Mouse (Mus musculus) retina, postnatal 7 days (tissue): ENCODE data around the gene A930002H24Rik.
"Not testable (repeated sequence)": the region's sequence is repeated elsewhere in the genome, so short reads cannot be mapped to it uniquely, and the experiment has no call there.

Experiments
- DNase-seq: peaks from one replicate; pipeline ENCODE4 v3.0.0-alpha.2; 2012; ENCODE audit warnings: low read depth, low spot score

A930002H24Rik gene

GRCm38 (mm10) chr17:63863647-63864149 is at the start of gene A930002H24Rik:
TSS of gene A930002H24Rik (minus strand) at chr17:63863791.
- peak; percentile 96 for DNase-seq

GRCm38 (mm10) chr17:63909297-63909696 is 45.7 kb upstream of the A930002H24Rik start:
- no peak for DNase-seq

DNA sequence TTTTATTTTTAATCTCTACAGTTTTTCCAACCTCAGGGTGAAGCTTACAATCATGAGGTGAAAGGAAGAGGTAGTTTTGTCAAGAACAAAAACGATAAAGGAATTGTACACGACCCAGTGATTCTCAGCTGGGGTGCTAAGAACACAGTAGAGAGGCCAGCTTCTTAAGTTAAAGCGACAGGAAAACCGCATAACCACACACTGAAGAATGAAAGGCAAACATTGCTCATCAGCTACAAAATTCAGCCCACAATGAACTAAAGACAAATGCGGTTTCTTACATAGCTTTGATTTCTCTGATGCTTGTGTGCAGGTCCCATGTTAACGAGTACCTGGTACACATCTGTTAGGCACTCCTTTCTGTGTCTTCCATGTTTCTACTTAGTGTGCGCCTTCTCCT is 33.5 kb upstream of the A930002H24Rik start:
- DNase-seq: no peak

GRCm38 (mm10) chr17:63895829-63896228 is 32.2 kb upstream of the A930002H24Rik start:
- no peak for DNase-seq

- no peak for DNase-seq
Observed at GRCm38 (mm10) chr17:63890611-63891010, 27.0 kb upstream of the A930002H24Rik start.

- no peak for DNase-seq
Observed at GRCm38 (mm10) chr17:63886988-63887387, 23.4 kb upstream of the A930002H24Rik start.

GRCm38 (mm10) chr17:63880009-63880408 is 16.4 kb upstream of the A930002H24Rik start:
- no peak for DNase-seq

- no peak for DNase-seq
Observed at GRCm38 (mm10) chr17:63878889-63879288, 15.3 kb upstream of the A930002H24Rik start.

DNA sequence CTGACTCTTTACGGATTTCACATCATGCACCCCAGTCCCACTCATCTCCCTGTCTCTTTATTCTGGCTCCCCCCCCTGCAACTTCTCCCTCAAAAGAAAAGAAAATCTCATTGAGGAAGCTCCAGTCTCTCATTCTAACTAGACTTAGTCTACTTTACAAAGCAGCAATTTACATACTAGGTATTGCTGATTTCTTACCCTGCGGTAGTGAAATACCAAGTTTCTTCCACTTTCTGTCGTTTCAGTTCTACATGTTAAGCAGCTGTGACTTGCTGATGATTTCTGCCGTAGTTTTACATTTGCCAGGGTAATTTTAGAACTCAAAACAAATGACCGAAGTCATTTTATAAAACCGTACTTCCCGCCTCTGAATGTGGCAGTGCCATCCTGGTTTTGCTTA is 8.2 kb upstream of the A930002H24Rik start:
- DNase-seq: no peak

GRCm38 (mm10) chr17:63864171-63864571 is 580 bp upstream of the A930002H24Rik start:
- peak; percentile 42 for DNase-seq

DNA sequence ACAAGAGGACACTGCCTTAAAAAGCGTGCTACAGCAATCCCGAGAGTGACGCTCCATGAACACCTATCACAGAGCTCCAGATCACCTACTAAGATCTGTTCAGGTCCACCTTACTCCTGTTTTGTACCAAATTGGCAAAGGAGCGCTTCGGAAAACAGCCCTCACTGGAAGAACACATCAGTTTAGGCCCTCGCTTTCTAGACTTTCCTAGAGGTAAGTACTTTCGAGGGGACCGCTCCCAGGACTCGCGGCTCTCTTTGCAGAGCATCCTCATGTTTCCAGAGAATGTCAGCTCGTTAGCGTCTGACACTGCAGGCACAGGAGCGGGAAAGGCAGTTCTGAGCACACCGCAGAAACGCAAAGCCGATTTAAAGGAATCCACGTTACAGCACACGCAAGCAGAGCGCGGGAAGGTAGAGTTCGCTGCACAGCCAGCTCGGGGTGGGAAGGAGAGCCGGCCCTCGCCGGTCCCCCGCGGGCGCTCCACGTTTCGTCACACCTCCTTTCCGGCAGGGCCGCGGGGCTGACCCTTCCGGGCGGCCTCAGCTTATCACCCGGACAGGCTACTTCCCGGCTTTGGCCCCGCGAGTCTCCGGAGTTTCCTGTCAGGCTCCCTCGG is 470 bp downstream of the A930002H24Rik start, which contains the start of gene Fer:
TSS of gene Fer (plus strand) at position 51 of the 619 bp plus-strand sequence.
- no peak for DNase-seq

- no peak for DNase-seq
Observed at GRCm38 (mm10) chr17:63862399-63862798, 1.2 kb downstream of the A930002H24Rik start.

DNA sequence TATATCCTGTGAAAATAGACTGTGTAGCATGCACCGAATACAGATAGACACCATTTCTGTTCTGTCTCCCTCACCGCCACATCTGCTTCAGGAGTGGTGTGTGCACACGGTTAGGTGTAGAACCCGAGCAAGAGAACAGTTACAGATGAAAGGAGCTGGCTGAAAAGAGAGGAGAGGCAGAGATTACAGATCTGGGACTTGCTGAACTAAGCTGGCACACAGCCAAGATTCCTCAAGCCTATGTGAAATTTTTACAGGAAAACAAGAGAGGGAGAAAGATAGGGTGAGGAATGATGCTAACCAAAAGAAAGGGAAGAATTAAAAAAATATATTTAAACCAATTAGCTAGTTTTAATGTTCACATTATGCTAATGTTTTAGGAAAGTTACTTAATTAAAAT is 2.6 kb downstream of the A930002H24Rik start:
- DNase-seq: no peak

DNA sequence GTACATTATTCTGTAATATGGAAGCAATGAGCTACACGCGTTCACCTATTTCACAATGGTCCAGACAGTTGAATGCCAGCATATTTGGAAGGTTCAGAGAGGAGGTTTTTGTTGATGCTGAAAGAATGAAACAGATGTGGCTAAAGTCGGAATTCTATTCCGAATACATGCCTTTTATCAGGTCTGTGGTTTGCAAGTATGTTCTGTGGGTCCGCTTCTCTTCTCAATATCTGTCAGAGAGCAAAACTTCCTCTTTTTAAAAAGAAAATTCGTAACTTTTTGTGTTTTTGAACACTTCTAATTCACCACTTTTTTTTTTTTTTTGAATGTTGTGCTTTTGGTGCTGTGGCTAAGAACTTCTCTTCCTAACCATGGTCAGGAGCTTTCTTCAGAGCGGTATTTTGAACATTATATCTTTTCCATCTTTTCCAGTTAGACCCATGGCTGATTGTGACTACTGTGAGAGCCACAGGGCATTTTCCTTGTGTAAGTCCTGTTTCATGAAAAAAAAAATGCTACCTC is 6.5 kb downstream of the A930002H24Rik start:
- DNase-seq: no peak

GRCm38 (mm10) chr17:63850016-63850415 is 13.6 kb downstream of the A930002H24Rik start:
- no peak for DNase-seq

DNA sequence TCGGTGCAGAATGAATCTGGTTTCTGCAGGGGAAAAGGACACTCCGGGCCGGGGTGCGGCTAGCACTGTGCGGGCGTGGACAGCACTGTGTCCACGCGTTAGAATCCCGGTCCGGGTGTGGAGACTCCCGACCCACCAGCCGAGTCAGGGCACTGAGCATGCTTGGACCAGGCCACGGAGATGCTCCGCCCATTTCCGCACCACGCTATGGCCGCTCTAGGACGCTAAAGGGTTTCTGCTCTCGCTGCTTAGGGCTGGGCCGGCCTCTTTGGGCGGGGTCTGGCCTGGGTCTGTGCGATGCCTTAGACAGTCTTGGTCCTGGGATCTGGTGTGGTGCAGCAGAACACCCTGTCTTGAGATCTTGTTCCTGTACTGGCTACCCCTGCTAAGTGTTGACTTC is 14.0 kb downstream of the A930002H24Rik start:
- peak; percentile 59 for DNase-seq

DNA sequence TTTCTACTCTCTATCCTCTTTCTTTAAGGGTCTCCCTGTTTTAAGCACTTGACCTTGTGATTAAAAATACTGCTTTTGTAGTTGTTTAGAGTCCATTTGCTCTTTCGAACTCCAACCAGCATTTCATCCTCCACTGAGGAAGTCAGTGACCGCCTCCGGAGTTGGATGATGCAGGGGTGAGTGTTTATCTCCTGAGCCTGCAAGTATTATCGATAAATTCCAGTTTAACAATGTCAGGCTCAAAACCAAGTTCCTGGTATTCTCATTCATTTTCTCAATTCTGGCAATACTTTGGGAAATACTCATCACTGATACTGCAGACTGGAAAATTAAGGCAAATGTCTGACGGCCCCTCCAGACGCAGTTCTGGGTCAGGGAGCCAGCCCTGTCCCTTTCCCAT is 14.4 kb downstream of the A930002H24Rik start:
- DNase-seq: no peak

DNA sequence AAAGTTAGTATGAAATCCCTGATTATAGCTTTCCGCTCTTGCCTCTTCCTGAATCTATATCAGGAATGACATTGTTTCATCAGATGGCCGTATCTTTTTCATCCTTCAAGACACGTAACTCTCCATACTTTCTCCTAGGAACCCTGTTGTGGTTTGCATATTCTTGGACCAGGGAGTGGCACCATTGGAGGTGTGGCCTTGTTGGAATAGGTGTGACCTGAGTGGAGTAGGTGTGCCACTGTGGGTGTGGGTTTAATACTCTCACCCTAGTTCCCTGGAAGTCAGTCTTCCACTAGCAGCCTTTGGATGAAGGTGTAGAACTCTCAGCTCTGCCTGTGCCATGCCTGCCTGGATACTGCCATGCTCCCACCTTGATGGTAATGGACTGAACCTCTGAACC is 17.8 kb downstream of the A930002H24Rik start:
- not testable (repeated sequence) for DNase-seq

DNA sequence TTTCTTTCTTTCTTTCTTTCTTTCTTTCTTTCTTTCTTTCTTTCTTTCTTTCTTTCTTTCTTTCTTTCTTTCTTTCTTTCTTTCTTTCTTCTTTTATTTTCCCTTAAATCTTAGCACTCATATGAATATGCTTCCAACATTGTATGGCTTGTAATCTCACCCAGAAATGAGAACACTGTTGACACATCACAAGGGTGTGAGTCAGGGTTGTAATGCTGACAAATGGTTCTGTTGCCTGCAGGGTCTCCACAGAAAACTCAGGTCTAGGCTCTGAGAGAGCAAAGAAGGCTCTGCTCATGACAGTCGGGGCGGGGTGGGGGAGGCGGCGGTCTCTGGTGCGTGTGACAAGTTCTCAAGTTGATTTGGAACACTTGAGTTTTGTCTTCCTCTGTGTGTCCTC is 18.7 kb downstream of the A930002H24Rik start:
- no peak for DNase-seq

DNA sequence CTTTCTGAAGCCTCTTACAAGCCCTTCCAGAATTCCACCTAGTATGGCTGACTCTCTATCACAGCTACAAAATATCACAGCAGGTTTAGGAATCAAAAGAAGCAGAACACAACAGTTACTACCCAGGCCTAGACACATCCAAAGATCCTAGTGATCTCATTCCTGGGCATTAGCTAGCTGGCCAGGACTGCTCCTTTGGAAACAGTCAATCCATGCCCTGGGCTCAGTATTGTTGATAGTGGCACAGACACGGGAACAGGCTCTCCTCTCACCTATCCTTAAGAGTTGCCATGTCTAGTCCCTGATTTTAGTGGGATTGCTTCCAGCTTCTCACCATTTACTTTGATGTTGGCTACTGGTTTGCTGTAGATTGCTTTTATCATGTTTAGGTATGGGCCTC is 21.4 kb downstream of the A930002H24Rik start:
- no peak for DNase-seq

DNA sequence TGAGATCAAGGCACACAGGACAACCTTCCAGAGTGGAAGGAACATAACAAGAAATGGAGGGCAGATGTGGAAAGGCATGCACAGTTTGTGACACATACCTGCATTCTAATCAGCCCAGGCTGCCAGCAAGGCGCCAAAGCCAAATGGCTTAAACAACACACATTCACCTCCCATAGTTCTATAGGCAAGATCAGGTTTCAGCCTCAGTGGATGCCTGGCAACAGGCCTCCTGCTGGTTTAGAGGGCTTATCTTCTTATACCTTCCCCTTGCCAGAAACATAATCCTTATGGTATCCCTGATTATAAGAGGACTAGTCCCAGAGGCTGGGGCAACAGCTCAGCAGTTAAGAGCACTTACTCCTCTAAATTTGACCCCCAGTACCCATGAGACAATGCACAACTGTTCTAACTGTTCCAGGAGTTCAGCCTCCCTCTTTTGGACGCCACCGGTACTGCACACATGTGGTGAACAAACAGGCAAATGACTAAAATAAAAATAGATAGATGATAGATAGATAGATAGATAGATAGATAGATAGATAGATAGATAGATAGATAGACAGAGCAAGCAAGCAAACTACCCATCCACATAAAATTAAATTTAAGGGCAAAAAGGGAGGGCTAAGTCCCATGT is 23.8 kb downstream of the A930002H24Rik start:
- no peak for DNase-seq

- DNase-seq: no peak
Observed at GRCm38 (mm10) chr17:63838144-63838543, 25.4 kb downstream of the A930002H24Rik start.

GRCm38 (mm10) chr17:63836641-63837040 is 26.9 kb downstream of the A930002H24Rik start:
- DNase-seq: no peak
